Mouse (Mus musculus) small intestine, adult 2 months (tissue): ENCODE results near the gene Efnb3. TPM values are rescaled to one million over a fixed set of nuclear protein-coding genes. Genes with fewer than 3 reads are reported as not detected.
"Not testable (repeated sequence)": the region's sequence is repeated elsewhere in the genome, so short reads cannot be mapped to it uniquely, and the experiment has no call there.

ENCODE experiments used
- H3K27ac ChIP-seq: fragments of 200-500 bp; 2 replicates; pipeline ENCODE4 v1.5.1; 2012; ENCODE audit warnings: low read depth, low read length, control low read depth, inconsistent platforms; ENCODE audit not compliant: insufficient read depth
- H3K27me3 ChIP-seq: fragments of 200-500 bp; 2 replicates; pipeline ENCODE4 v1.6.1; 2012; ENCODE audit warnings: mild to moderate bottlenecking, moderate library complexity, low read length, inconsistent platforms; ENCODE audit not compliant: control insufficient read depth, insufficient read depth
- H3K36me3 ChIP-seq: fragments of 200-500 bp; 2 replicates; pipeline ENCODE4 v1.6.1; 2012; ENCODE audit warnings: mild to moderate bottlenecking, low read length, control low read depth, inconsistent platforms; ENCODE audit not compliant: control insufficient read depth, insufficient read depth
- H3K4me1 ChIP-seq: fragments of 200-500 bp; 2 replicates; pipeline ENCODE4 v1.6.1; 2012; ENCODE audit warnings: low read length, inconsistent platforms, mixed read lengths; ENCODE audit not compliant: control insufficient read depth, insufficient read depth, insufficient read length
- H3K4me3 ChIP-seq: fragments of 200-500 bp; 2 replicates; pipeline ENCODE4 v1.5.1; 2012; ENCODE audit warnings: low read depth, mild to moderate bottlenecking, control low read depth, inconsistent platforms, low read length, moderate library complexity
- CTCF ChIP-seq: fragments of 200-500 bp; IDR thresholded peaks from 2 replicates; pipeline ENCODE4 v1.5.1; 2012; ENCODE audit warnings: low read depth, mild to moderate bottlenecking, control low read depth, inconsistent platforms, low read length, moderate library complexity, mixed read lengths; ENCODE audit not compliant: insufficient replicate concordance, insufficient read length; ENCODE audit errors: extremely low read depth
- POLR2A ChIP-seq: fragments of 200-500 bp; IDR thresholded peaks from 2 replicates; pipeline ENCODE4 v1.6.1; 2012; ENCODE audit warnings: low read depth, mild to moderate bottlenecking, control low read depth, inconsistent platforms, low read length, moderate library complexity
- WGBS: fragments of 180-500 bp; shearing (Covaris S2); methylation state at CpG from one replicate; pipeline ENCODE4 v1.1.7; 2018; 5-methylcytosine and 5-hydroxymethylcytosine counted together
- polyA plus RNA-seq: library from polyadenylated mRNA; depleted of rRNA; stranded (reverse); fragments of >200 nt; gene quantifications from 2 replicates; pipeline ENCODE4 v1.2.3, GENCODE M21; 2012

Gene Efnb3
- polyA plus RNA-seq, 1 experiment = 1.5 TPM

- WGBS = 74% methylated on average over 1 of the region's 1 CpGs
- no peak for TF ChIP-seq CTCF
- no peak for TF ChIP-seq POLR2A
- Histone ChIP-seq H3K4me1 (peaks cover 6% of the 10 kb centered on the region), H3K27ac (no peak overlapping the region), H3K36me3 (no peaks in the 10 kb centered on the region), H3K4me3 (no peak overlapping the region), H3K27me3 (no peaks in the 10 kb centered on the region)
These were observed 25.0 kb downstream of the Efnb3 start for GRCm38 (mm10) chr11:69534990-69535389.

GRCm38 (mm10) chr11:69532480-69533150, 27.4 kb downstream of the Efnb3 start:
- H3K27me3 ChIP-seq = no peaks in the 10 kb centered on the region
- TF ChIP-seq CTCF (no peak), POLR2A (no peak)
- no peak overlapping the region for H3K27ac ChIP-seq
- no peaks in the 10 kb centered on the region; the same call in 1 of the 2 replicates for H3K4me1 ChIP-seq
- H3K4me3 ChIP-seq = no peak overlapping the region
- H3K36me3 ChIP-seq = no peaks in the 10 kb centered on the region
- WGBS = 77% methylated on average over 7 of the region's 7 CpGs

GRCm38 (mm10) chr11:69530755-69531154, 29.2 kb downstream of the Efnb3 start:
- not testable (repeated sequence) for H3K27me3 ChIP-seq, H3K36me3 ChIP-seq, H3K4me3 ChIP-seq, H3K27ac ChIP-seq, H3K4me1 ChIP-seq
- WGBS = 91% methylated on average over 6 of the region's 6 CpGs

GRCm38 (mm10) chr11:69530281-69530680, 29.7 kb downstream of the Efnb3 start:
- H3K27ac ChIP-seq, H3K27me3 ChIP-seq, H3K36me3 ChIP-seq, H3K4me3 ChIP-seq, H3K4me1 ChIP-seq: not testable (repeated sequence)
- 85% methylated on average over 3 of the region's 3 CpGs for WGBS

GRCm38 (mm10) chr11:69528031-69528390, 32.0 kb downstream of the Efnb3 start:
- TF ChIP-seq POLR2A = no peak
- no peak for TF ChIP-seq CTCF
- WGBS = 92% methylated on average over 4 of the region's 4 CpGs

GRCm38 (mm10) chr11:69527098-69528030, 32.6 kb downstream of the Efnb3 start:
- TF ChIP-seq CTCF (no peak), POLR2A (no peak)
- H3K4me3 ChIP-seq = no peak overlapping the region

More at GRCm38 (mm10) chr11:69528031-69528390, 32.0 kb downstream of the Efnb3 start:
- H3K4me3 ChIP-seq = no peak overlapping the region
- H3K4me1 ChIP-seq = no peaks in the 10 kb centered on the region
- no peak overlapping the region for H3K27ac ChIP-seq
- H3K36me3 ChIP-seq = no peaks in the 10 kb centered on the region
- no peaks in the 10 kb centered on the region for H3K27me3 ChIP-seq

GRCm38 (mm10) chr11:69526631-69527030, 33.4 kb downstream of the Efnb3 start:
- no peaks in the 10 kb centered on the region for H3K27me3 ChIP-seq
- no peaks in the 10 kb centered on the region for H3K36me3 ChIP-seq
- TF ChIP-seq POLR2A = no peak
- no peak for TF ChIP-seq CTCF
- H3K27ac ChIP-seq = no peak overlapping the region
- 88% methylated on average over 4 of the region's 4 CpGs for WGBS
- no peaks in the 10 kb centered on the region for H3K4me1 ChIP-seq
- no peak overlapping the region for H3K4me3 ChIP-seq

More at GRCm38 (mm10) chr11:69527098-69528030, 32.6 kb downstream of the Efnb3 start:
- H3K36me3 ChIP-seq = no peaks in the 10 kb centered on the region
- H3K4me1 ChIP-seq = no peaks in the 10 kb centered on the region
- no peaks in the 10 kb centered on the region for H3K27me3 ChIP-seq
- WGBS = 53% methylated on average over 30 of the region's 30 CpGs
- no peak overlapping the region for H3K27ac ChIP-seq
